Mouse (Mus musculus) fat pad, adult 2 months (tissue): ENCODE data around the gene Ppp2r2c.
A peak's percentile ranks its signal among the peaks of the same experiment; 100 is the strongest.

Experiments
- DNase-seq: peaks from one replicate; pipeline ENCODE4 v3.0.0-alpha.2; 2011; ENCODE audit warnings: low read depth, low spot score; ENCODE audit errors: extremely low read depth

The Ppp2r2c gene

GRCm38 (mm10) chr5:36869578-36870236, 1.4 kb downstream of the Ppp2r2c start:
- DNase-seq = no peak

- DNase-seq = no peak
These were observed 2.6 kb downstream of the Ppp2r2c start for GRCm38 (mm10) chr5:36870916-36871315.

- no peak for DNase-seq
These were observed 7.6 kb downstream of the Ppp2r2c start for GRCm38 (mm10) chr5:36875956-36876355.

- no peak for DNase-seq
These were observed 8.6 kb downstream of the Ppp2r2c start for GRCm38 (mm10) chr5:36876777-36877396.

- DNase-seq = no peak
These were observed 9.3 kb downstream of the Ppp2r2c start for GRCm38 (mm10) chr5:36877641-36878040.

- no peak for DNase-seq
These were observed 10.5 kb downstream of the Ppp2r2c start for GRCm38 (mm10) chr5:36878801-36879200.

GRCm38 (mm10) chr5:36880622-36881021, 12.3 kb downstream of the Ppp2r2c start:
- no peak for DNase-seq

- no peak for DNase-seq
These were observed 15.2 kb downstream of the Ppp2r2c start for GRCm38 (mm10) chr5:36883516-36883915.

GRCm38 (mm10) chr5:36885067-36885466, 16.8 kb downstream of the Ppp2r2c start:
- DNase-seq = no peak

- DNase-seq = peak; percentile 84
These were observed 17.3 kb downstream of the Ppp2r2c start for GRCm38 (mm10) chr5:36885595-36885994.

- DNase-seq = no peak
These were observed 18.0 kb downstream of the Ppp2r2c start for GRCm38 (mm10) chr5:36886298-36886697.

GRCm38 (mm10) chr5:36886852-36887283, 18.6 kb downstream of the Ppp2r2c start:
- no peak for DNase-seq

- no peak for DNase-seq
These were observed 19.1 kb downstream of the Ppp2r2c start for GRCm38 (mm10) chr5:36887299-36887988.

- no peak for DNase-seq
These were observed 20.2 kb downstream of the Ppp2r2c start for GRCm38 (mm10) chr5:36888501-36888900.

GRCm38 (mm10) chr5:36888911-36889310, 20.6 kb downstream of the Ppp2r2c start:
- DNase-seq = no peak

- no peak for DNase-seq
These were observed 21.1 kb downstream of the Ppp2r2c start for GRCm38 (mm10) chr5:36889380-36889886.

GRCm38 (mm10) chr5:36890794-36891193, 22.5 kb downstream of the Ppp2r2c start:
- DNase-seq = no peak

GRCm38 (mm10) chr5:36891793-36892470, 23.6 kb downstream of the Ppp2r2c start:
- DNase-seq = no peak

GRCm38 (mm10) chr5:36893263-36893662, 24.9 kb downstream of the Ppp2r2c start:
- no peak for DNase-seq

- DNase-seq = no peak
These were observed 25.8 kb downstream of the Ppp2r2c start for GRCm38 (mm10) chr5:36894070-36894469.
